12 mouse cellular contexts compared by ENCODE assay signal in the genomic region with DNA sequence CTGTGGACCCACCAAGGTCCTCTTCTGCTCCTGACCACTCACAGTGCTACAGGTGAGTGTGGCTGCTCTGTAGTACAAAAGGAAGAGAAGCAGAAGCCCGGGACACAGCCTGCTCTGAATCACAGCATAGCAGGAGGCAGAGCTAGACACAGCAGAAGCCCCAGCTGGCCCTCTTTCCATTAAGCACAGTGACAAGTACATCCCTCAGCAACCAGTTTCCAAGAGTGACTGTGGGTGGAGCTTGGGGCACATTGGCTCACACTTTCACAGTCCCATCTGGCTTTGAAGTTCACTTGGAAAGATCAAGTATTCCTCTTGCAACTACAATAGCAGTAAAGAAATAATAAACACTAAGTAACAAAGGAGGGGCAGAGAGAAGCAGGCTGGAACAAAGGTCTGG. TPM values are rescaled to one million over a fixed set of nuclear protein-coding genes. Genes with fewer than 3 reads are reported as not detected.
DNase-seq lines count a peak whose midpoint lies in the region; ATAC-seq and TF ChIP-seq lines count a peak whose summit lies in the region.
"Had no signal": no experiment of that assay in that cellular context is flagged by ENCODE, and none has a peak within 500 bp of the region (broad histone marks: within the 10 kb centered on the region; RNA-seq: fewer than 3 reads in every experiment).

No protein-coding gene starts in this region.

- no peak overlapping the region for H3K4me3 ChIP-seq in embryonic facial prominence, embryonic 14.5 days (ENCODE audit: low read depth, low read length)
- H3K4me3 ChIP-seq in intestine, embryonic 16.5 days (ENCODE audit: low read length), result no peak overlapping the region
- H3K4me3 ChIP-seq in midbrain, embryonic 15.5 days, result no peak overlapping the region
- H3K4me3 ChIP-seq in liver, embryonic 11.5 days (ENCODE audit: low read depth, low read length), result no peak overlapping the region
- no peak overlapping the region for H3K4me3 ChIP-seq in liver, postnatal 0 days (ENCODE audit: low read depth, low read length)

- no peak for TF ChIP-seq CTCF in liver, postnatal 0 days (IDR thresholded peaks at IDR 0.05; ENCODE audit: low read depth)

- H3K4me1 ChIP-seq in embryonic facial prominence, embryonic 14.5 days (ENCODE audit: control insufficient read depth, insufficient read depth, low read length), result peaks cover 34% of the 10 kb centered on the region
- H3K4me1 ChIP-seq in intestine, embryonic 16.5 days (ENCODE audit: control insufficient read depth, insufficient read depth, low read length), result peaks cover 69% of the 10 kb centered on the region
- H3K4me1 ChIP-seq in midbrain, embryonic 15.5 days, result peaks cover 37% of the 10 kb centered on the region
- peaks cover 25% of the 10 kb centered on the region for H3K4me1 ChIP-seq in liver, embryonic 11.5 days (replicated peaks; ENCODE audit: control insufficient read depth, insufficient read depth, low read length)
- H3K4me1 ChIP-seq in liver, postnatal 0 days (ENCODE audit: insufficient read depth), result peaks cover 39% of the 10 kb centered on the region

- H3K9me3 ChIP-seq in embryonic facial prominence, embryonic 14.5 days (ENCODE audit: control insufficient read depth, low read length), result no peaks in the 10 kb centered on the region
- H3K9me3 ChIP-seq in intestine, embryonic 16.5 days (ENCODE audit: control insufficient read depth, low read length), result no peaks in the 10 kb centered on the region
- no peaks in the 10 kb centered on the region for H3K9me3 ChIP-seq in midbrain, embryonic 15.5 days
- no peaks in the 10 kb centered on the region for H3K9me3 ChIP-seq in liver, embryonic 11.5 days (ENCODE audit: control insufficient read depth, low read length)
- H3K9me3 ChIP-seq in liver, postnatal 0 days (ENCODE audit: low read length), result no peaks in the 10 kb centered on the region

- H3K36me3 ChIP-seq in embryonic facial prominence, embryonic 14.5 days (ENCODE audit: control insufficient read depth, insufficient read depth, low read length), result no peaks in the 10 kb centered on the region
- H3K36me3 ChIP-seq in intestine, embryonic 16.5 days (ENCODE audit: control insufficient read depth, insufficient read depth, low read length), result no peaks in the 10 kb centered on the region
- no peaks in the 10 kb centered on the region for H3K36me3 ChIP-seq in midbrain, embryonic 15.5 days (replicated peaks)
- H3K36me3 ChIP-seq in liver, embryonic 11.5 days (ENCODE audit: control insufficient read depth, insufficient read depth, low read length), result no peaks in the 10 kb centered on the region
- no peaks in the 10 kb centered on the region; the same call in 1 of the 2 replicates for H3K36me3 ChIP-seq in liver, postnatal 0 days (replicated peaks; ENCODE audit: insufficient read depth, low read length)

- peak; percentile 26 for DNase-seq in embryo, embryonic 10 days (ENCODE audit: low spot score)
- no peak for DNase-seq in embryo, embryonic 9.5 days (ENCODE audit: extremely low spot score)
- DNase-seq in embryonic facial prominence, embryonic 14.5 days (ENCODE audit: low spot score), result peak; percentile 44
- no peak for DNase-seq in spleen, postnatal 10 days (ENCODE audit: low spot score in 2 of 2)
- DNase-seq in liver, embryonic 11.5 days (ENCODE audit: low spot score), result no peak
- DNase-seq in liver, postnatal 0 days, result no peak
- DNase-seq: adrenal gland, adult 2 months; B cell, adult 2 months; gastrocnemius, postnatal 10 days; thymus, postnatal 4 days had no signal

- peak overlapping the region; percentile 15; the same call in 1 of the 2 replicates for H3K27ac ChIP-seq in embryonic facial prominence, embryonic 14.5 days (replicated peaks; ENCODE audit: low read depth, low read length)
- peak overlapping the region; percentile 72 for H3K27ac ChIP-seq in intestine, embryonic 16.5 days (ENCODE audit: low read length)
- peak overlapping the region; percentile 48; the same call in 1 of the 2 replicates for H3K27ac ChIP-seq in midbrain, embryonic 15.5 days
- H3K27ac ChIP-seq in liver, embryonic 11.5 days (ENCODE audit: low read depth, low read length), result no peak overlapping the region
- H3K27ac ChIP-seq in liver, postnatal 0 days (ENCODE audit: low read depth), result no peak overlapping the region

- no peak for ATAC-seq in embryonic facial prominence, embryonic 14.5 days (ENCODE audit: low read depth)
- no peak for ATAC-seq in intestine, embryonic 16.5 days
- ATAC-seq in midbrain, embryonic 15.5 days (replicated peaks), result 0 out of 2 replicates have a peak, but pooled peaks have one; percentile 20
- ATAC-seq in liver, embryonic 11.5 days (replicated peaks; ENCODE audit: low FRiP score), result no peak
- no peak for ATAC-seq in liver, postnatal 0 days

- no peak for TF ChIP-seq EP300 in liver, postnatal 0 days (IDR thresholded peaks at IDR 0.05; ENCODE audit: low read depth)

- 35% methylated on average over 1 of the region's 1 CpGs for WGBS in embryonic facial prominence, embryonic 14.5 days
- 21% methylated on average over 1 of the region's 1 CpGs for WGBS in intestine, embryonic 16.5 days
- WGBS in midbrain, embryonic 15.5 days, result 0% methylated on average over 1 of the region's 1 CpGs
- WGBS in liver, embryonic 11.5 days, result 71% methylated on average over 1 of the region's 1 CpGs
- 28% methylated on average over 1 of the region's 1 CpGs for WGBS in liver, postnatal 0 days (ENCODE audit: insufficient replicate concordance)

- H3K9ac ChIP-seq in embryonic facial prominence, embryonic 14.5 days (ENCODE audit: low read depth, low read length), result no peak overlapping the region
- H3K9ac ChIP-seq in intestine, embryonic 16.5 days (ENCODE audit: low read depth, low read length), result no peak overlapping the region; the same call in 1 of the 2 replicates
- H3K9ac ChIP-seq in midbrain, embryonic 15.5 days, result no peak overlapping the region
- no peak overlapping the region for H3K9ac ChIP-seq in liver, embryonic 11.5 days (ENCODE audit: low read depth, low read length)
- H3K9ac ChIP-seq in liver, postnatal 0 days (replicated peaks), result no peak overlapping the region

- H3K27me3 ChIP-seq in embryonic facial prominence, embryonic 14.5 days (replicated peaks; ENCODE audit: control insufficient read depth, insufficient read depth, low read length), result no peaks in the 10 kb centered on the region
- no peaks in the 10 kb centered on the region for H3K27me3 ChIP-seq in intestine, embryonic 16.5 days (replicated peaks; ENCODE audit: control insufficient read depth, insufficient read depth, low read length)
- no peaks in the 10 kb centered on the region for H3K27me3 ChIP-seq in midbrain, embryonic 15.5 days (replicated peaks)
- H3K27me3 ChIP-seq in liver, embryonic 11.5 days (replicated peaks; ENCODE audit: control insufficient read depth, insufficient read depth, low read length), result no peaks in the 10 kb centered on the region
- no peaks in the 10 kb centered on the region for H3K27me3 ChIP-seq in liver, postnatal 0 days (ENCODE audit: insufficient read depth, low read length)

- no peak overlapping the region for H3K4me2 ChIP-seq in embryonic facial prominence, embryonic 14.5 days (ENCODE audit: low read depth, low read length)
- H3K4me2 ChIP-seq in intestine, embryonic 16.5 days (ENCODE audit: low read depth, low read length), result no peak overlapping the region
- no peak overlapping the region for H3K4me2 ChIP-seq in midbrain, embryonic 15.5 days
- no peak overlapping the region for H3K4me2 ChIP-seq in liver, embryonic 11.5 days
- H3K4me2 ChIP-seq in liver, postnatal 0 days (ENCODE audit: low read depth, low read length), result no peak overlapping the region

RNA-seq across cellular contexts. Expression of gene Chst15, which starts 32.2 kb away (rescaled TPM):
- 14.2 and 16.2 TPM in 2 replicates for polyA plus RNA-seq in embryonic facial prominence, embryonic 14.5 days (2014; fragmentation: Nextera tagmentation; extraction: Ambion mirVana)
- 20.6 and 21.1 TPM in 2 replicates for polyA plus RNA-seq in intestine, embryonic 16.5 days (2015; fragmentation: Nextera tagmentation; extraction: Ambion mirVana)
- polyA plus RNA-seq in midbrain, embryonic 15.5 days (2015; fragmentation: Nextera tagmentation; extraction: Ambion mirVana), result 13.5 and 14.4 TPM in 2 replicates
- 12.8 and 14.1 TPM in 2 replicates for polyA plus RNA-seq in liver, embryonic 11.5 days (2014; fragmentation: Nextera tagmentation; extraction: Ambion mirVana)
- 4.2 and 5.4 TPM in 2 replicates for polyA plus RNA-seq in liver, postnatal 0 days (2015; fragmentation: Nextera tagmentation; extraction: Ambion mirVana)

Comparison
In these comparisons a context has a peak if more than half of its experiments do, and no peak if none do; other contexts are left out.
1. DNase-seq: peak in embryo, embryonic 10 days (single experiment) and embryonic facial prominence, embryonic 14.5 days (single experiment); none in embryo, embryonic 9.5 days (single experiment), spleen, postnatal 10 days (0 of 2), liver, embryonic 11.5 days (single experiment) and liver, postnatal 0 days (single experiment).
2. H3K27ac ChIP-seq: peak in embryonic facial prominence, embryonic 14.5 days (single experiment), intestine, embryonic 16.5 days (single experiment) and midbrain, embryonic 15.5 days (single experiment); none in liver, embryonic 11.5 days (single experiment) and liver, postnatal 0 days (single experiment).